Mouse (Mus musculus): Measurements from ENCODE around the gene Stk11ip. TPM values are rescaled to one million over a fixed set of nuclear protein-coding genes. Genes with fewer than 3 reads are reported as not detected.

Stk11ip gene
- total RNA-seq (2023): 100 to 1,000 TPM; 174 to 178 TPM

DNA sequence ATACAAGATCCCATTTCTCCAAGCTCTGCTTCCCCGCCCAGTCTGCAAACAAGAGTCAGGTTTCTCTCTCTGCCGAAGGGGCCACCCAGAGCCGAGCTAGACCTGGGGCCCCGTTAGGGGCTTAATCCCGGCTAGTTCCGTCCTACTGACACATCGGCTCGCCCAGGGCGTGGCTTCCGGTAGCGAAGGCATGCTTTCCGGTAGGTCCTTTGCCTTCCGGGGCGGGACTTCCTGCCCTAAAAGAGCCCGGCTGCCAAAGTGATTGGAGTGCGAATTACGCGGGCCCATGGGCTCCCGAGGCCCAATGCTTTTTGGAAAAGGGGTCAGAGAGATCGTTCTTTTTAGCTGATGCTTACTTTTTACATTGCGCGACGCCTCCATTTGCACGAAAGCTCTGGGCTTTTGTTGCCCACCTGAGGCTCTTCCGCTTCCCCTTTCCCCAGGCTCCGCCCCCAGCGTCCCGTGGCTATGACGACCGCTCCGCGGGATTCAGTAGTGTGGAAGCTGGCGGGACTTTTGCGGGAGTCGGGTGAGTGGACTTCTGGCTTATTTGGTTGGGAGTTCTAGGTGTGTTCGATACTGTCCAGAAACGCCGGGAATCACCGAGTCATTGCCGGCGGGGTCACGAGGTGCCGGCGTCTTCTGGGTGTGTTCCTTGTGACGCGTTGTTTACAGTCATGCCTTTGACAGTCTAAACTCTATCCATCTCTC is at the start of gene Stk11ip:
Gene Stk11ip, plus strand, starts transcription at position 209 of the 711 bp plus-strand sequence.

DNA sequence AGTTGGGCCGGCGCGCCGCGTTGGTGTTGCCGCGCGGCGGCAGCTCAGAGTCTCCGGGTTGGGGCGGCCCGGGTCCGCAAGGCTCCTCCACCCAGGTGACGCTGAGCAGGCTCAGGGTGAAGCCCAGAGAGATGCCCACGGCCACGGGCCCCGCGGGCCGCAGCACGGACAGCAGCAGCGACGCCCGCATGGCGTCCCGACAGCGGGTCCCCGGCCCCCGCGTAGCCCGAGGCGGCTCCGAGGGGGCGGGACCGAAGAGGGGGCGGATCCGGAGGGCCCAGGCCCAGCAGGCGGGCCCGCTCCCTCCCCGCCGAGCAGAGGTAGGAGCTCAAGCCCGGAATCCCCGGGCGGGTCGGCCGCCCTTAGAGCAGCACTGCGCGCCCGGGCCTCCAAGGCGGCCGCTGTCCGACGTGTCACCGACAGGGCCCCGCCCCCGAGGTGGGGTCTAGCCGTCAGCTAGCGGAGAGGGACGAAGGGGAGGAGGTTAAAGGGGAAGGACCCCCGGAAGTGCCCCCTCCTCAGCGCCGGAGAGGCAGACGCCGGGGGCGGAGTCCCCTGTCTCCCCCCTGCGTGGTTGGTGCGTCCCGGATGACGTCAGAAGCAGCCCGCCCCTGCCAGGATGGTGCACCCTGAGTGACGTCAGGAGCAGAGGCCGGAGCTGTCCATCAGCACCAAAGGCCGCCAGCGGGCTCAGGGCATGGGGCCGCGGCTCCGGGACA is 42.3 kb upstream of the Stk11ip start, which contains the start of the genes Chpf and Tmem198:
Gene Chpf, minus strand, starts transcription at position 392 of the 719 bp plus-strand sequence.
Gene Tmem198, plus strand, starts transcription at position 617 of the 719 bp plus-strand sequence.

DNA sequence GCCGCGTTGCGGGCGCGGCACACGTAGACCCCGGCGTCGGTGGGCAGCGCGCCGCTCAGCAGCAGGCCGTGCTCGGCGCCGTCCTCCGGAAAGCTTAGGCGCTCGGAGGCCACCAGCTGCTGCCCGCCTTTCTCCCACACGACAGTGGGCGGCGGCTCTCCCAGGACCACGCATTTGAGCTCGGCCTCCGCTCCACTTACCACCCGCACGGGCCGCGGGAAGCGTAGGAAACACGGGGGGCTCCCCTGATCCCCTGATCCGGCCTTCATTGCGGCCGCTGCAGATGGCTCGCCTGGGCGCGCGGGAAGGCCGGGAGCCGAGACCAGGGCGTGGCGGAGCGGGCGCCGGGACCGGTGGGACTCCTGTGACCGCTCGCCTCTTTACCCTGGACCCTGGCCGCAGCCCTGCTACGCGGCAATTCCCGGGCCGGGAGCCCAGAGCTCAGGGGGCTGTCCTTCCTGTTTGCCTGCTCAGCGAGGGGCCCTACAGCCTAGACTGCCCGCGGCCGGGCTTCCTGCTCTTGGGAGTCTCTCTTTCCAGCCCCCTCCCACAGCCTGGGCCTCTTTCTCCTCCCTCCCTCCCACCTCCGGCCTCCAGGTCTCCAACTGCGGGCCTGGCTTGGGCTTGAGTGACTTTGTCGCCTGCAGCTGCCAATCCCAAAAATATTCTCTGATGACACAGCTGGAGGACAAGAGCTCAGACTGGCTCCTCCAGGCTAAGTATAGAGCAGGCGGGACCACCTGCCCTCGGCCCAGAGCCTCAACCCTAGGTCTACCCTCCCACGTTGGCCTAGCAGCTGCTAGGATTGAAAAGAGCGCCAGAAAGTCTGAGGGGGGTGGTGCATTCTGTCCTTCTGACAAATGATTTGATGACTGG is 15.1 kb upstream of the Stk11ip start, which contains the start of gene Obsl1:
Gene Obsl1, minus strand, starts transcription at position 497 of the 876 bp plus-strand sequence.

DNA sequence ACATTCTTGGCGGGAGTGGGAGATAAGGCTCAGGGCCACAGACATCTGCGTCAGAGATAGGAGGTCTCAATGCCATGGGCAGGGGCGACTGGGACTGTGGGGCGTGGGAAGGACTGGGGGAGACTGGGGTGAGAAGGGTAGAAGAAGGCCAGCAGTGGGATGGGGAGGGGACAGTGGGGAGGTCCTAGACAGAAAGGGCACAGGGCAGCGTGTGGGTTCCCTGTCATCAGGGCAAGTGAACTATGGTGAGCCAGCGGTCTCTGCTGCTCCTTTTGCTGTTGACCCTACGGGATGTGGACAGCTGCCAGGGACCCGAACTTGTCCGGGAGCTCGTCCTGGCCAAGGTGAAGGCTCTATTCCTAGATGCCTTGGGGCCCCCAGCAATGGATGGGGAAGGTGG is 14.3 kb upstream of the Stk11ip start, which contains the start of gene Inha:
Gene Inha, plus strand, starts transcription at position 72 of the 400 bp plus-strand sequence.

DNA sequence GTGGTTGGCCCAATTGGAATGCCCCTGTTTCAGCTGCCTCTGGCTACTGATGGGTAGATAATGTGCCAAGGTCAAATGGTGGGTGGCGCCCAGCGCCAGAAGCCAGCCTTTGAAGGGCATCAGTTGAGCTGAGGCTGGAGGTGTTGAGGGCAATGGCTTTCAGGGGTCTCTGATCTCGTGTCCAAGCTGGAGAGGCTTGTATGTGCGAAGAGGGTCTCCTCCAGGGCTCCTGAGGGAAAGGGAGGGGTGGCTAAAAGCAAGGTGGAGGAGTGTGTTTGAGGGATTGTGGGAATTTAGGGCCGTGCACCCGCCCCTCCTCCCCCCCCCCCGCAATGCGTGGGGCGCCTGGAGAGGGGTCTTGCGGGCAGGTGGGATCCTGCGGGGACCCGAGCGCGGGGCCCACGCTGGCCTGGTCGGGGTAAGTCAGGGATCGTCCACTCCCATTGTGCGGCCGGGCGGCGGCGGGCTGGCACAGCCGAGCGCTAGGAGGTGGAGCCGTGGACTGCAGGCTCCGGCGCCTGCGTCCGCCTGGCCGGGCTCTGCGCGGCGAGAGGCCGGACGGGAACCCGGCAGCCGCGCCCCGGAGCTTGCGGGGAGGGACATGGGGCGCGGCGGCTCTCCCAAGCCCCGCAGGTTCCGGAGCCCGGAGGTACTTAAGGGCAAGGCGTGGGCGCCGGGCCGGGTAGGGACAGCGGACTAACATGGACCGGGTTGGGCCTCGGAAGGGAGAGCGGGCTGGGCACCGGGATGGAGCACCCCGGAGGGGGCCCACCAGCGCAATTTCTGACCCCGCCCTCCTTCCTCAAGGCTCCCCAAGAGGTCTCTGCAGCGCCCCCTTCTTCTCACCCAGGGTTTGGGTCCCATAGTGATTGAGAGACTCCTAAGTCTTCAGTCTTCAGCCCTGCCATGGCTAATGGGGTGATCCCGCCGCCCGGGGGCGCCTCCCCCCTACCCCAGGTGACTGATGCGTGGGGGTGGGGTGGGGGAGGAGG is 24.9 kb downstream of the Stk11ip start, which contains the start of gene Slc4a3:
Gene Slc4a3, plus strand, starts transcription at position 302 of the 992 bp plus-strand sequence.

Other genes starting within 250 kb of the Stk11ip start
- not detected for gene Resp18, start 243.1 kb upstream of the Stk11ip start, total RNA-seq (2023)
- 10 to 100 TPM; 51.6 to 61.7 TPM for gene Dnpep, start 203.5 kb upstream of the Stk11ip start, total RNA-seq (2023)
- gene Des, start 161.2 kb upstream of the Stk11ip start, total RNA-seq (2023): not detected
- gene Speg, start 146.2 kb upstream of the Stk11ip start, total RNA-seq (2023): not detected
- gene Gmppa, start 85.6 kb upstream of the Stk11ip start, total RNA-seq (2023): 10 to 100 TPM; 53.0 to 85.9 TPM
- not detected for gene Asic4, start 71.1 kb upstream of the Stk11ip start, total RNA-seq (2023)
- 10 to 100 TPM; 23.1 to 24.5 TPM for gene Chpf, start 42.2 kb upstream of the Stk11ip start, total RNA-seq (2023)
- 1 to 10 TPM; 2.8 to 5.5 TPM for gene Tmem198, start 42.0 kb upstream of the Stk11ip start, total RNA-seq (2023)
- not detected for gene Obsl1, start 15.1 kb upstream of the Stk11ip start, total RNA-seq (2023)
- gene Inha, start 14.5 kb upstream of the Stk11ip start, total RNA-seq (2023): not detected
- gene Slc4a3, start 24.7 kb downstream of the Stk11ip start, total RNA-seq (2023): under 1 TPM; 0.26 to 0.36 TPM